Mouse (Mus musculus): Measurements from ENCODE around the gene Gm42906.

GRCm38 (mm10) chr5:151111080-151111871 is 316.7 kb downstream of the Gm42906 start:
- TF ChIP-seq EP300 (IDR thresholded peaks at IDR 0.05; ENCODE audit: low read depth) (no peak), CTCF (IDR thresholded peaks at IDR 0.05; ENCODE audit: low read depth) (no peak)
